Mouse (Mus musculus): Measurements from ENCODE around the gene Rapgef4.

- TF ChIP-seq GATA1 (IDR thresholded peaks at IDR 0.05; ENCODE audit: low read length), result no peak
- no peak for TF ChIP-seq TAL1 (IDR thresholded peaks at IDR 0.05; ENCODE audit: low read length)
Measured at GRCm38 (mm10) chr2:72260704-72261103, 279.7 kb downstream of the Rapgef4 start.
